Mouse (Mus musculus) bone marrow, adult 2 months (tissue): ENCODE data around the gene Tut7.

Experiments used
- CTCF ChIP-seq: fragments of 200-500 bp; IDR thresholded peaks from 2 replicates; pipeline ENCODE4 v1.5.1; 2011; ENCODE audit warnings: low read length, control low read depth; ENCODE audit not compliant: control insufficient read depth, insufficient read depth
- POLR2A ChIP-seq: fragments of 200-500 bp; IDR thresholded peaks from 2 replicates; pipeline ENCODE4 v1.6.1; 2011; ENCODE audit warnings: low read depth, mild to moderate bottlenecking, control low read depth, low read length, borderline replicate concordance; ENCODE audit not compliant: control insufficient read depth

DNA sequence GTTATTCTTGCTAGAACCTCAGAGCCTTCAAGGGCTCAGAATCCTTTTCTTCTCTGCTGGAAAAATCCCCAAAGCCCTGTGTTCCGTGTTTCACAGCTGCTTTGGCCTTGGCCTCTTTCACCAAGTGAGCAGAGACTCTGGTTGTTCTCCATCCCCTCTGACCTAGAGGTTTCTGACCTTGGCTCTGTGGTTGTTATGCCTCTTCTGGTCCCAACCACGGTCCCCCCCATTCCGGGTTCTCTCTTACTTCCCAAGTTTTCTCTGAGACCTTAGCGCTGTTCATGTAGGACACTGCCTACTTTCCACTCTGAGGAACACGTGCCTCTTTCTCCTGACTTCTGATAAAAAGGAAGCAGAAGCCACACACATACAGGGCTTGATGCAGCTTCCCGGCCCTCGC lies 44.2 kb upstream of the Tut7 start:
- TF ChIP-seq POLR2A = no peak
- TF ChIP-seq CTCF = no peak
